Mouse (Mus musculus) adrenal gland (tissue): ENCODE data around the gene Scg3.
"Not testable (repeated sequence)": the region's sequence is repeated elsewhere in the genome, so short reads cannot be mapped to it uniquely, and the experiment has no call there.

Experiments
- intact Hi-C: fragments of 180-260 bp; cut with DNase I; formaldehyde crosslinking; loops from one replicate; pipeline ENCODE4 v1.15.1; 2025

Gene Scg3

GRCm38 (mm10) chr9:75630823-75631454, 52.9 kb downstream of the Scg3 start:
- intact Hi-C loops = no loop called here

DNA sequence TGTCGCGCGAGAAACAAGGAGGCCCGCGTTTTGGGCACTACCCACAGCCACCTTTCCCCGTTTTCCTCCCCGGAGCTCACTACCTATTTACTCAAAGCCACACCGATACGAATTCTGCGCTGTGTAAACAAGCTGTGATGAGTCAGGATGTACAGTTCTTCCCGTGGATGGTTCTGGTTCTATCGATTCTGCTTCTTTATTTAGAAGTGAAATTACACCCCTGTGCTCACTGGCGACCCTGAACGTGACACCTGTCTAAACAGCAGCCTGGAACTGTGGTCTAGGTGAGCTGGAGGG, 57.6 kb downstream of the Scg3 start:
- intact Hi-C loops = no loop called here

GRCm38 (mm10) chr9:75625556-75626307, 58.1 kb downstream of the Scg3 start, which contains the start of gene Lysmd2:
Gene Lysmd2 (plus strand): TSS chr9:75625741.
- intact Hi-C loops = no loop called here

GRCm38 (mm10) chr9:75624983-75625555, 58.8 kb downstream of the Scg3 start:
- intact Hi-C loops = no loop called here

DNA sequence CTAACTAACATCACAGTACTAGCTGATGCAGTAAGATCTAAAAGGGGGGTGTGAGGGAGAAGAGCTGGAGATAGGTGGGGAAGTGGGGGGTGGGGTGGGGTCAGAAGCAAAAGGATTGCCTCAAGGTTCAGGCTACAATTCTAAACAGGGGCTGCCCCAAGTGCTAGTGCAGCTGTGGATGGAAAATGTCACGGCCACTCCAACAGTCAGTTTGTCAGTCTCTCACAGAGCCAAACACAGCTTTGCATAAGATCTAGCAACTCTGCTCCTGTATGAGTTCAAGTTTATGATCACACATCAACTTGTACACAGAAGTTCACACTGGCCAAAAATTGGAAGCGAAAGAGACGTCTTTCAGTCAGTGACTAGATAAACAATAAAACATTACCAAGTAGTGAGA, 62.4 kb downstream of the Scg3 start:
- intact Hi-C loops = no loop called here

- intact Hi-C loops = not testable (repeated sequence)
Measured at GRCm38 (mm10) chr9:75619761-75620160, 64.1 kb downstream of the Scg3 start.

GRCm38 (mm10) chr9:75618836-75619400, 64.9 kb downstream of the Scg3 start:
- intact Hi-C loops = no loop called here

GRCm38 (mm10) chr9:75616560-75616959, 67.3 kb downstream of the Scg3 start:
- intact Hi-C loops = no loop called here

GRCm38 (mm10) chr9:75610571-75611493, 73.0 kb downstream of the Scg3 start, which contains the start of gene Tmod2:
Gene Tmod2 (minus strand): TSS chr9:75611325.
- intact Hi-C loops = no loop called here

DNA sequence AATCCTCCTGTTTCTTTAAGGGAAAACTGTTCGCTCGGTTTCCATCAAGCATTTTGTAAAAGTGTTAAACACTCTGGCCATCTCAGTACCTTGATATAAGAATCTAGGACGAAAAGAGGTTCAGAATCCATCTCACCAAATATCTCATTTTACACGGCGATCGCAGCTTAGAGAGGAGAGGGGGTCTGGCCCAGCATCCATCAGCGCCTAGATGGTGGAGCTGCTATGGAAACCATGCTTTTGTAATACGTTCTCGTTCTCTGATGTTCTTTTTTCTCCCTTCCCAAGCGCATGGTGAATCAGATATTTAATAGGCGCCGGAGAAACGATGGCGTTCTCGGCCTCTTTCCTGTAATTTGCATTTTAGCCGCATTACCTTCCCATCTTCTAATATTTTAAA, 73.9 kb downstream of the Scg3 start:
- intact Hi-C loops = no loop called here

DNA sequence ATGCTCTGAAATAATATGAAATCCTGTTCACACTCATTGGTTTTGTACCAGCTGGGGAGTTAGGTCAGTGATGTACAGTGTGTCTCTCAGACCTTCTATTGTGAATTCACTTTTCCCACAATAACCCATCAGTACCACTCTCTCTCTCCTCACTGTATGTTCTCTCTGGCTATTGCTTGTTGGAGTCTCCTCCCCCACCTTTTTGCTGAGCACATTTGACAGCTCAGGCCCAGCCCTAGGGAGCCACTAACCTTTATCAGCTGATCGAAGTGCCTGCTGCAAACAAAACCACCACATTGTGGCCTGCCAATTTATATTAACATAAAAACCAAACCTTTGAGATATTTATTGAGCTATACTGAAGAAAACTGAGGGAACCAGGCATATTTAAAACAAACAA, 74.4 kb downstream of the Scg3 start:
- intact Hi-C loops = no loop called here

DNA sequence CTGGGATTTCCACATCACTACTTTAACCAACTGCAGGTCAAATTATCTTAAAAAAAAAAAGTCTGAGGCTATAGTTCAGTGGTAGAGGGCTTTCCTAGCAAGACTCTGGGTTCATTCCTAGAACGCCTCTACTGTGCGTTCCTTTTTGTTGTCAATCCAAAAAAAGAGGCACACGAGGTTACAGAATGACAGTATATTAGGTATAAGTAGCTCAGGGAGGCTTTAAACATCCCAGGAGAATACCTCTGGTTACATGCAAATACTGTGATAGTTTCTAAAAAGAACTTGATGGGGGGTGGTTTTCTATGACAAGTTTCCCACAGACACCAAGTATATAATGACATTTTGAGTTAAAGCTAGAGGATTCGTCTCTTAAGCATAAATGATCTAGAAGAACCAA, 76.4 kb downstream of the Scg3 start:
- intact Hi-C loops = no loop called here

GRCm38 (mm10) chr9:75601510-75601909, 82.3 kb downstream of the Scg3 start:
- intact Hi-C loops = no loop called here

GRCm38 (mm10) chr9:75600166-75600934, 83.5 kb downstream of the Scg3 start:
- intact Hi-C loops = no loop called here

DNA sequence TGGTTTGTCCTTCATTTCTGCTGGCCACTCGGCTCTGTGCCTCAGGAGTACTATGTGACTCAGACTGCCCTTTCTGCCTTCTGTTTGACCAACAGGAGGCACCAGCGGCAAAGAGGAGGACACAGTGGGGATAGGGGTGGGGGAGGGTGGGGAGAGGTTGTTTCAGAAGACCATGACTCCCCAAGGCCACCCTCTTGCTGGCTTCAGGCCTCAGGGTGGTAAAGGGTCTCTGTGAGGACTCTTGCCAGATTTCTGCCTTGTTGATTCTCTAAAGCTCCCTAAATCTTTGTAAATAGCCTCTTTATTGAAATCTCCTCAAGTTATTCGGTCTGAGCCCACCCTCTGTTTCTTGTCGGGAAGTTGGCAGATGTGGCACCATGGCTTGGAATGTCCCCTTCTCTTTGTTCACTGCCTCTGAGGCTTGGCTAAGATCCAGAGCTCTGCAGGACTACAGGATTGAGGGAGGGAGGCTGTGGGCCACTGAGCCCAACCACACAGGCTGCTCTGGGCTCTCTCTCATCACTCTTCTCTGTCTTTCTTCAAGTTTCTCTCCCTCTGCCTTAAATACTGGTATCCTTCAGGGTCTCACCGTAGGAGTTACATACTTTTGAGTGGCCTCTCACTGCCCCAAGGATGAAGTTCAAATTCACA, 84.5 kb downstream of the Scg3 start:
- intact Hi-C loops = no loop called here

- intact Hi-C loops = no loop called here
Measured at GRCm38 (mm10) chr9:75597596-75597995, 86.3 kb downstream of the Scg3 start.

DNA sequence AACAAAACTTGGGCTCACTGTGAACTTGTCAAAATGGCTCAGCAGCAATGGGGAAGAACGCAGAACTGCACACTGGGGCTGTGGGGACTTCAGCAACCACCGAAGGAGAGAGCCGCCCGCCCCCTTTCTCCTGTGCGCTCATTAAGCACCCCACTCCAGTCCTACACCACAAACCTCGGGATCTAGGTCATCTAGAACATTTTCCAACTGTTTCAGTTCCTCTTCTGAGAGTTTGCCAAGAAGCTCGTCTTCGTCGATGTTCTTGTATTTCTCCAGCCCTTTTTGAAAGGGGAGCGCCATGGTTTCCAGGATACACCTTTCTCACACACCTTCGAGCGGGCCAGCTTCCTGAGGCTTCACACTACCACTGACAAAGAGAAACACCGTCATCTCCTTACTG, 86.8 kb downstream of the Scg3 start:
- intact Hi-C loops = no loop called here

GRCm38 (mm10) chr9:75593481-75593880, 90.4 kb downstream of the Scg3 start:
- intact Hi-C loops = no loop called here
